ENCODE assay signal across 8 mouse cellular contexts in the genomic region with DNA sequence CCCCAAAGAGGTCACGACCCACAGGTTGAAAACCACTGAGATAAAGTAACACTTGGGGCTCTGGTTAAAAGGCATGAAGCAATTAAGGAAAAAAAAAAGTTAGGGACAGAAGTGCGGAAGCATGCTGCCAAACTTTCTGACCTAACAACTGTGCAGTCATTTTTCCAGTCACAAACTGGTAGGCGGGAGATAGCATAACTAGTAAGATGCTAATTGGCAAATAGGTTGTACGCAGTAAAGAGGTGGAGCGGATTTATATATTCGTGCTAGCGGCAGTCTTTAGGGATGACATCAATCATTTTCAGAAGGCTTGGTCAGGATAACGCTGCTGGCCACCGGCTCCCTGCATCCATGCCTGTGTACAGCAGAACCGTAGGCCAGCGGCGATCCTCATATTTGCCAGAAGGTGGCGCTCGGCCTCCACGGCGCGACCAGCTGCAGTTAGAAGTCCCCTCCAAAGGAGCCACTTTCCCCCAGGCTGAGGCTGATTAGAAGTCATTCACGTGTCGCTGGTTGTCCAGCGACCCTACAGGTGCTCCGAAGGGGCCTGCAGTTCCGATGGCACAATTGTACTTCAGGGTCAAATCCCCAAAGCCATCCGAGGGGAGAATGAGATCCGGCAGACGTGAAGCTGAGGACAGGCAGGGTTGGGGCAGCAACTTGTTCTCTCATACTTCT. TPM values are rescaled to one million over a fixed set of nuclear protein-coding genes. Genes with fewer than 3 reads are reported as not detected.
A peak's percentile ranks its signal among the peaks of the same experiment; 100 is the strongest.
DNase-seq lines count a peak whose midpoint lies in the region; ATAC-seq lines count a peak whose summit lies in the region.

No protein-coding gene starts in this region.

- H3K4me1 ChIP-seq in hindbrain, embryonic 15.5 days (replicated peaks), result peaks cover 24% of the 10 kb centered on the region

- no peaks in the 10 kb centered on the region for H3K27me3 ChIP-seq in hindbrain, embryonic 15.5 days

- H3K9ac ChIP-seq in hindbrain, embryonic 15.5 days, result peak overlapping the region; percentile 42

- no peaks in the 10 kb centered on the region for H3K36me3 ChIP-seq in hindbrain, embryonic 15.5 days

- DNase-seq in MN1 (ENCODE audit: low spot score), result peak; percentile 86
- peak; percentile 94 to 95 for DNase-seq in cerebellum, postnatal 10 days
- peak; percentile 82 to 95 for DNase-seq in frontal cortex, postnatal 36 days (ENCODE audit: low spot score in 2 of 2)
- peak; percentile 72 for DNase-seq in left cerebral cortex, adult 11 months (ENCODE audit: low spot score)
- DNase-seq in lung, postnatal 4 days, result peak; percentile 88 to 92
- DNase-seq in right cerebral cortex, adult 18-20 months, result peak; percentile 85
- peak; percentile 66 for DNase-seq in urinary bladder, postnatal 10 days (ENCODE audit: low spot score)

- H3K4me3 ChIP-seq in hindbrain, embryonic 15.5 days, result peak overlapping the region; percentile 35

- no peaks in the 10 kb centered on the region for H3K9me3 ChIP-seq in hindbrain, embryonic 15.5 days

- H3K27ac ChIP-seq in hindbrain, embryonic 15.5 days (replicated peaks), result peak overlapping the region; percentile 7; the same call in 1 of the 2 replicates

- ATAC-seq in hindbrain, embryonic 15.5 days (ENCODE audit: low FRiP score, low read depth), result peak; percentile 60

- H3K4me2 ChIP-seq in hindbrain, embryonic 15.5 days, result peak overlapping the region; percentile 76

- WGBS in hindbrain, embryonic 15.5 days, result 6% methylated on average over 25 of the region's 25 CpGs

RNA-seq across cellular contexts. Expression of gene Id2, which starts 4.8 kb away (rescaled TPM):
- 279 and 312 TPM in 2 replicates for polyA plus RNA-seq in hindbrain, embryonic 15.5 days (2015; fragmentation: Nextera tagmentation; extraction: Ambion mirVana)

Comparison
In these comparisons a context has a peak if more than half of its experiments do, and no peak if none do; other contexts are left out.
1. Peak in every context shown above with its lines: DNase-seq, ATAC-seq, H3K4me3 ChIP-seq and H3K27ac ChIP-seq.